Mouse (Mus musculus) liver, adult 2 months (tissue): ENCODE data around the gene Tubd1.

ENCODE experiments used
- CTCF ChIP-seq: fragments of 200-500 bp; IDR thresholded peaks from 2 replicates; pipeline ENCODE4 v1.5.1; 2011; ENCODE audit warnings: low read depth, low read length, control low read depth
- POLR2A ChIP-seq: fragments of 200-500 bp; IDR thresholded peaks from 2 replicates; pipeline ENCODE4 v1.6.1; 2011; ENCODE audit warnings: low read length, control low read depth; ENCODE audit not compliant: insufficient read depth; ENCODE audit errors: extremely low read depth

DNA sequence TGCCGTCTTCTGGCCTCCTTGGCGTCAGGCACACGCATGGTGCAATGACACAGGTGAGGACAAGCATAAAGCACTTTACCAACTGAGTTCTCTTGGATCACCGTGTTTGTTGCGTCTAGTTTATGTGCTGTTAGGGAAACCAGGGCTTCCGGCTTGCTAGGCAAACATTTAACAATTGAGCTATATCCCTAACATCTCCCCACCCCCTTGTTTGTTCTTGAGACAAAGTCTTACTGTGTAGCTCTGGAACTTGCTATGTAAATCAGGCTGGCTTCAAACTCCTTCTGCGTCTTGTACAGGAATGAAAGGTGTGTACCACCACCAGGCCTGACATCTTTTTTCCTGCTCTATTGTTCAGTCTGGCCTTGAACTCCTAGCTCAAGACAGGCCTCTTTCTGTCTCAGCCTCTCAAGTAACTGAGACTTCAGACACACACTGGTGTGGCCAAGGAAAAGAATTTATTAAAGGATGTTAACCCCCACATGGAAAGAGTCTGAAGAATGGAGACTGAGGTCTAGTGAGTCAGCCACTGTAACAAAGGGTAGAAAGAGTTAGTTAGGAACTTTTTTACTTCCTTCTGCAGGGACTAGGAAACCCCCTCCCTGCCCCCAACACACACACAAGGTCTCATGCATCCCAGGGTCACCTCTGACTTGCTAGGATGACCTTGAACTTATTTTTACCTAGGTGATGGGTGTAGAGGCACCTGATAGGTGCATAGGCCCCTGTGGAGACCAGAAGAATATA is 31.0 kb downstream of the Tubd1 start:
- TF ChIP-seq CTCF (no peak), POLR2A (no peak)
